Mouse (Mus musculus): ENCODE results near the gene Nr6a1. TPM values are rescaled to one million over a fixed set of nuclear protein-coding genes. Genes with fewer than 3 reads are reported as not detected.
A peak's percentile ranks its signal among the peaks of the same experiment; 100 is the strongest.

Gene Nr6a1
- total RNA-seq (2017): 0.29 to 2.2 TPM (median 1.1 TPM) in 3 replicates

- ATAC-seq (replicated peaks; ENCODE audit: insufficient number of reproducible peaks, low FRiP score, low TSS enrichment, poor library complexity, severe bottlenecking): no peak
Observed at GRCm38 (mm10) chr2:38927115-38927979, at the start of gene Nr6a1. Nr6a1 (minus strand) TSS chr2:38927688.

DNA sequence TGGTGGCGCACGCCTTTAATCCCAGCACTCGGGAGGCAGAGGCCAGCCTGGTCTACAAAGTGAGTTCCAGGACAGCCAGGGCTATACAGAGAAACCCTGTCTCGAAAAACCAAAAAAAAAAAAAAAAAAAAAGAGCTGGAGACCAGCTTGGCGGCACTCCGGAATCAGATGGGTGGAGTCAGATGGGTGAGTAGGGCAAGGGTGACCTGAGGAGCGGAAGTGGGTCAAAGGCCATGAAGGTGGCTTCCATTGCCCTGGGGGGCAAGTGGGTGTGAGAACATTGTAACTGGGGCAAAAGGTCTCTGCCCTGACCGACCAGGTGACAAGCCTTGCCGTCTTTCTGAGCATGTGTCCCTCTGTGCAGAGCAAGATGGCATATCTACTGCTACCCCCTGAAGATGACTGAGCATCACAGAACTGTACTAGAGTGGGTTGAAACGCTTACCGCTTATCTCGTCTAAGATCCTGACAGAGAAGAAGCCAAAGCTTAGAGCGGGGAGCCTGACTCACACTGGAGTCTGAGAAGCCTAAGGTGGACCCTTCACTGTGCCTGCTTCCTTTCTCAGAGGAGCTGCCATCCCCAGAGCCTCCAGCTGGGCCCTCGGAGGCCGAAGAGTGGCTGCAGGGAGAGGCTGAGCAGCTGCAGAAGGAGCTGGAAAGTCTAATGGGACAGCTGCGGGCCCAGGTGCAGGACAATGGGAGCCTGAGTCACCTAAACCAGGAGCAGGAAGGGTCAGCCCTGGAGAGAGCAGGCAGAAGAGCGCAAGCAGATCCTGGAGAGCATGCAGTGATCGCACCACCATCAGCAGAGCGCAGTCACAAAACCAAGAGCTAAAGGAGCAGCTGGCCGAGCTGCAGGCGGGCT lies 48.7 kb upstream of the Nr6a1 start:
- ATAC-seq (replicated peaks; ENCODE audit: insufficient number of reproducible peaks, low FRiP score, low TSS enrichment, poor library complexity, severe bottlenecking): no peak

DNA sequence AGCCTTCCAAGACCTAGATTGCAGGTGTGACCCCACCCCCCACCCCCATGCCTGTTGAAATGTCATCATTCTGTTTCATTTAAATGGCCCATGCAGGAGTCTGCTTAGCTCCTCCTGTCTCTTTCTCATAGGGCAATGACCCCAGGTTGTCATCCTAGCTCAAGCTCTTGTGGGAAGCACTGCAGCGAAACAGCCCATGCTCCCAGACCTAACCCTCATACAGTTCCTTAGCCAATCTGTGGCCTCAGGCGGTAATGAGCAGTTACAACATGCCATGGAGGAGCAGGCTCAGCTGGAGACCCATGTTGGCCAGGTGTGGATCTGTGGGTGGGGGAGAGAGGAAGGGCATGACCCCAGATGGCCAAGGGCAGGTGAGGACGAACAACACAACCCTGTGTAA lies 47.7 kb upstream of the Nr6a1 start:
- no peak for ATAC-seq (replicated peaks; ENCODE audit: insufficient number of reproducible peaks, low FRiP score, low TSS enrichment, poor library complexity, severe bottlenecking)

- ATAC-seq (replicated peaks; ENCODE audit: insufficient number of reproducible peaks, low FRiP score, low TSS enrichment, poor library complexity, severe bottlenecking): no peak
Observed at GRCm38 (mm10) chr2:38974171-38974570, 46.7 kb upstream of the Nr6a1 start.

DNA sequence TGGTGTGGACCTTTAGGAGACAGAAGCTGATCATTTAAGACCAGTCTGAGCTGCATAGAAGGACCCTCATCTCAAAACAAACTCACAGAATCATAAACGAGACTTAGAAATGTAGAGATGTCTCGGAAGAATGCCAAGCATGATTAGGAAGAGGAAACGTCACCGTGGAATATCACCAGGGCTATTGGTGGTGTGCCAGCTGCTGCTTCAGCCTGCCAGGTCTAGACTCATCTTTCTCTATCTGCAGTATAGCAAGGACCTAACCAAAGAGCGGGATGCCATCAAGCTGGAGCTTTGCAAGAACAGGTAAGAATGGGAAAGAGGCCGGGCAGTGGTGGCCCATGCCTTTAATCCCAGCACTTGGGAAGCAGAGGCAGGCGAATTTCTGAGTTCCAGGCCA lies 46.2 kb upstream of the Nr6a1 start:
- ATAC-seq (replicated peaks; ENCODE audit: insufficient number of reproducible peaks, low FRiP score, low TSS enrichment, poor library complexity, severe bottlenecking): no peak

- ATAC-seq (replicated peaks; ENCODE audit: insufficient number of reproducible peaks, low FRiP score, low TSS enrichment, poor library complexity, severe bottlenecking): no peak
Observed at GRCm38 (mm10) chr2:38973223-38973622, 45.7 kb upstream of the Nr6a1 start.

GRCm38 (mm10) chr2:38970057-38970456 lies 42.6 kb upstream of the Nr6a1 start:
- ATAC-seq (replicated peaks; ENCODE audit: insufficient number of reproducible peaks, low FRiP score, low TSS enrichment, poor library complexity, severe bottlenecking): no peak

DNA sequence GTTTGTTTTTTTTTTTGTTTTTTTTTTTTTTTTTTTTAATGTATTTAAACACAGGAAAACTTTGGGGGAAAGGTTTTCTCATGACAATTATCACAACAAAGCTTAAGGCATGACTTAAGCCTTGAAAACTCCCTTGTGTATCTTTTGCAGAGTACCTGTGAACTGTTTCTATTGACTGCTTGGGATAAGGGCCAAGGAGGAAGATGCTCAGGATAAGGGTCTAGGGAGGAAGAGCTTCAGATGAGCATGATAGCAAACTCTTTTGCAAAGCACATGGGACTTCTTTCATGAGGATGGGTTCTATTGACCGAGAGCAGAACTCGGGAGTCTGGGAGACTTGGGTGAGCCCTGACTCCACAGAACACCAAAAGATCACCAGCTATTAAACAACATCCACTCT lies 42.2 kb upstream of the Nr6a1 start:
- ATAC-seq (replicated peaks; ENCODE audit: insufficient number of reproducible peaks, low FRiP score, low TSS enrichment, poor library complexity, severe bottlenecking): no peak

DNA sequence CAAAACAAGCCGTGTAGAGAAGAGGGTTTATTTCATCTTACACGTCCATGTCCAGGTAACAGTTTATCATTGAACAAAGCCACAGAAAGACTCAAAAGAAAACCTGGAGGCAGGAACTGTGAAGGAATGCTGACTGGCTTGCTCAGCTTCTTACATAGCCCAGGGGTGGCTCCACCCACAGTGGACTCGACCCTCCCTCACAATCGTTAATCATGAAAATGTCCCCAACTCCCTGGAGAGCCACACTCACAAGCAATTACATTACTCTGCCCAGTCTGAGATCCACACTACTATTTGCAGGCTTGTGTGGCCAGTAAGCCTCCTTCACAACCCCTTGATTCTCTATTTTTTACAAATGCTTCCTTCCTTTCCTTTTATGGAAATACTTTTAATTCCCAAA lies 36.7 kb upstream of the Nr6a1 start:
- ATAC-seq (replicated peaks; ENCODE audit: insufficient number of reproducible peaks, low FRiP score, low TSS enrichment, poor library complexity, severe bottlenecking): no peak

DNA sequence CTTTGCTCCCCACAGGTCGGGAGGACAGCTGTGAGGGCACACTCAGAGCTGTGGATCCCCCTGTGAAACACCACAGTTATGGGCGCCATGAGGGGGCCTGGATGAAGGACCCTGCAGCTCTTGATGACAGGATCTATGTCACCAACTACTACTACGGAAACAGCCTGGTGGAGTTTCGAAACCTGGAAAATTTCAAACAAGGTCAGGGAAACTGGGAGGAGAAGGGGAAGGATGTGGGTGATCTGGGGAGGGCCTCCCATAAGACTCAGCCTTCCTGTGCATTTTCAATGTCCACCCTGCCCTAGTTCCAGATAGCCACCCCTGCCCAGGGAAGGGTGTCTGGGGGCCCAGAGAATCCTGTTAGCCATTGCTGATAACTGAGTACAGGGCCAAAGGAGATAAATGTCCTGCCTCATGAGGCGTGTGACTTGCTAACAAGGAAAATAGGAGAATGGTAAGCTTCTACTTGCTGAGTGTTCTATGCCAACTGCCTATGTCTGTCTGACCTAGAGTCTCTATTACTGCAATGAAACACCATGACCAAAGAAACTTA lies 30.3 kb upstream of the Nr6a1 start:
- no peak for ATAC-seq (replicated peaks; ENCODE audit: insufficient number of reproducible peaks, low FRiP score, low TSS enrichment, poor library complexity, severe bottlenecking)

DNA sequence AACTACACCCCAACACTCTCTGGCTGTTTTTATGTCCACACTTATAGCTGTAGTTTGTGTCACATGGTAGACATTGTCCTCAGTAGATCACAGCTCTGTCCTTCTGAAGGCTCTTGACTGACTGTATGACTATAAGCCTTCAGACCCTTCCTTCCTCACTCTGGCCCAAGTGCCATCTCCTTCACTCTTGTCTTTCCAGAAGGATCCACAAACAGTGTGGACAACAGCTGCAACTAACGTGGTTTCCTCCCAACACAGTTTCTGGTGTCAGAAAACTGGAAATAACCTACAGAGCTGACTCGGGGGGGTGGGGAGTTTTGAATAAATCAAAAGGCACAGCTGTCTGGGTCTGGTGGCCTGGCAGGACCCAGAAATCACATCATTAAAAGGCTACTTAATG lies 28.6 kb upstream of the Nr6a1 start:
- ATAC-seq (replicated peaks; ENCODE audit: insufficient number of reproducible peaks, low FRiP score, low TSS enrichment, poor library complexity, severe bottlenecking): no peak

GRCm38 (mm10) chr2:38953152-38953883 lies 25.8 kb upstream of the Nr6a1 start:
- no peak for ATAC-seq (replicated peaks; ENCODE audit: insufficient number of reproducible peaks, low FRiP score, low TSS enrichment, poor library complexity, severe bottlenecking)

- 0 out of 2 replicates have a peak, but pooled peaks have one; percentile 14 for ATAC-seq (replicated peaks; ENCODE audit: insufficient number of reproducible peaks, low FRiP score, low TSS enrichment, poor library complexity, severe bottlenecking)
Observed at GRCm38 (mm10) chr2:38950281-38950719, 22.8 kb upstream of the Nr6a1 start.

DNA sequence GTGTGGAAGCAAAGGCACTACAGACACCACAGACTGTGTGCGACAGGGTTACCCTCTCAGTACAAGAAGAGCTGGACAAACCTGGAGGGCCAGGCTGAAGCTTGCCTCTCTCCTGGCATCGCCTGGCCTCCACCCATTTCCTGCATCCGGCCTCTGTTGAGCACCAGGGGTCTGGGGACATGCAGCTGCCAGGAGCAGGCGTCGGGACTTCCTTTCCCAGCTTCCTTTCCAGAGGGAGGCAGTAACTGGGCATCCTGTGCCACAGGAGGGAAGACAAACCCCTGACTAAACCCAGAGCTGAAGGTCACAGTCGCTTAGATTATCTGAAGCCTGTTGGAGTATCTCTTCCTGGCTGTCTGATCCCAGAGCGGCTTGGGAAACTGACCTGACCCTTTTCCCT lies 20.1 kb upstream of the Nr6a1 start:
- no peak for ATAC-seq (replicated peaks; ENCODE audit: insufficient number of reproducible peaks, low FRiP score, low TSS enrichment, poor library complexity, severe bottlenecking)

DNA sequence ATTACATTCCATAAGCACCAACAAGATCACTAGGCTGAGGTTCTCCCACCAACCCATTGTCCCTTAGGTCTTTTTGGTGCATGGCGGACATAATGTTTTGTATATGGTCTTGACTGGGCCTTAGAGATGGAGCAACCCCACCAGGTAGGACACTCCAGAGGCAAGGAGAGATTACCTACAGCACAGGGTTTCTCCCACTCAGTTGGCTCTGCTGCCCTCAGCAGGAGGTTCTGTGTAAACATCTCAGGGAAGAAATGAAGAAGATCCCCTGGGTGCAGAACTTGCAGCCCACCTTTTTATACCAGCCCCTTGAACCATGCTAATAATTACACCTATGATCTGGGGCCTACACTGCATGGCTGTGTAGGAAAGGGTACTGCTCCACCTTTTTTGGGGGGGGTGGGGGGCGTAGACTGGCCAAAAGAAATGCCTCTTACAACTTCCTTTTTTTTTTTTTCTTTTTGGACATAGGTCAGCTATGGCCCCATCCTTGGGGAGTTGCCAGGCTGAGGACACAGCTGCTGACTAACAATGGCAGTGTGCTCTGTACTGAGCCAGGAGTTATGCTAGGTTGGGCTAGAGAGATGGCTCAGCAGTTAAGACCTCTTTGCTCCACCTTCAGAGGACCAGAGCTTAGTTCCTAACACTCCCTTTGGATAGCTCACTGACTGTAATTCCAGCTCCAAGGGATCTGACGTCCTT lies 17.1 kb upstream of the Nr6a1 start:
- no peak for ATAC-seq (replicated peaks; ENCODE audit: insufficient number of reproducible peaks, low FRiP score, low TSS enrichment, poor library complexity, severe bottlenecking)

DNA sequence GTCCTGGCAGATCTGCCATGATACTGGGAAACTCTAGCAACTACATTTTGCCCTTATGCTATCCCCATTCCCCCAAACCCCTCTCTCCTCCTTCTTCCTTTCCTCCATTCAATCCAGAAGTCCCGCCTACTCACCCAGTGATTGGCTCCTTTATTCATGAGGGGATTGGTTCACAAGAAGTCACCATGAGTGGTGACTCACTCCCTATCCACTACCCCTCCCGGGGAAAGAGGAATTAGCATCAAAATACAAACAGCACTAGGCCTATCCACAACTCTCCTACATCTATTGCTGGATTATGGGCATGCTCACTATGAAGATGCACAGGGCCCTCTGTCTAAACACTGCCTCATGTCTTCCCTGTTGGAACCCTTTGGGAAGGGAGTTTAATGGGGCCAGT lies 16.5 kb upstream of the Nr6a1 start:
- no peak for ATAC-seq (replicated peaks; ENCODE audit: insufficient number of reproducible peaks, low FRiP score, low TSS enrichment, poor library complexity, severe bottlenecking)

DNA sequence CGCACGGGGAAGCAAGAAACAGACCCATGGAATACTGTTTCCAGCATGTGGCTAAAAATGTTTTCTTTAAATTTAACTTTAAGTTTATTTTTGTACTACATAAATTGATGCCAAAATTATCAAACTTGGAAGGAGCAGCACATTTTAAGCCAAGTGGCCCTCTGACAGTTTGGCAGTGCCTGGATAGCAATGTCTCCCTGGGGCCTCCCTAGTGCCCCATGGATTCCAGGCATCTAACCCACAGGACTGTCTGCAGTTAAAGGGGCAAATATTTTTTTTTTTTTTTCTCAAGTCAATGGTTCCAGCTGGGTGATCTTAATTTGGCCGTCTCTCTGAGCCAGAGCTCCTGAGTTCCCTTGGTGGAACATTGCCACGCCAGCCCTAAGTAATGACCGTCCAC lies 15.7 kb upstream of the Nr6a1 start:
- ATAC-seq (replicated peaks; ENCODE audit: insufficient number of reproducible peaks, low FRiP score, low TSS enrichment, poor library complexity, severe bottlenecking): no peak

DNA sequence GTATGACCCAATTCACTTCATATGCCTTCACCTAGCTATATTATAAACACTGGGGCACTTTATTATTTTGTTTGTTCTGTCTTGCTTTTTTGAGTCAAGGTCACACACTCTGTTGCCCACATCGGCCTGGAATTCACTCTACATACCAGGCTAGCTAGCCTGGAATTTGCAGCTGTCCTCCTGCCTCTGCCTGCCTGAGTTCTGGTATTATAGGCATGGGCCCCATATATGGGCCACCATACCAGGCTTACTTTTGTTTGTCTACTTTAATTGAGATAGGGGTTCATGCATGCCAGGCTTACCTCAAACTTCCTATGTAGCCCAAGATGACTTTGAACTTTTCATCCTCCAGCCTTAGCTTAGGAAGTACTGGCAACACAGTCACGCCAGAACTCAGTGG lies 14.4 kb upstream of the Nr6a1 start:
- no peak for ATAC-seq (replicated peaks; ENCODE audit: insufficient number of reproducible peaks, low FRiP score, low TSS enrichment, poor library complexity, severe bottlenecking)
